In genomic region chr1:183296877-183297383, GRCm38 (mm10) we compare ENCODE assay signal across 8 mouse cellular contexts. TPM values are rescaled to one million over a fixed set of nuclear protein-coding genes. Genes with fewer than 3 reads are reported as not detected.
DNase-seq lines count a peak whose midpoint lies in the region; ATAC-seq and TF ChIP-seq lines count a peak whose summit lies in the region.

Gene Brox, minus strand, starts transcription at chr1:183297269.

- peak within 1 kb of the TSS; percentile 84 for H3K27ac ChIP-seq in forebrain, embryonic 10.5 days
- H3K27ac ChIP-seq in heart, embryonic 15.5 days = peak within 1 kb of the TSS; percentile 76
- H3K27ac ChIP-seq in liver, embryonic 14.5 days = peak within 1 kb of the TSS; percentile 50
- H3K27ac ChIP-seq in neural tube, embryonic 11.5 days (ENCODE audit: low read depth, low read length) = no peak within 1 kb of the TSS
- H3K27ac ChIP-seq in stomach, postnatal 0 days (replicated peaks) = peak within 1 kb of the TSS; percentile 59

- peak; percentile 83 for ATAC-seq in heart, embryonic 15.5 days (replicated peaks; ENCODE audit: insufficient number of reproducible peaks, insufficient read depth, low FRiP score, low read depth)
- ATAC-seq in liver, embryonic 14.5 days (ENCODE audit: insufficient read depth) = peak; percentile 89
- ATAC-seq in neural tube, embryonic 11.5 days (ENCODE audit: insufficient read depth, low FRiP score, low TSS enrichment) = peak; percentile 91
- ATAC-seq in stomach, postnatal 0 days (ENCODE audit: low FRiP score, low TSS enrichment) = peak; percentile 88

- 0% methylated on average over 39 of the region's 39 CpGs for WGBS in forebrain, embryonic 10.5 days
- under 1% methylated on average over 39 of the region's 39 CpGs for WGBS in heart, embryonic 15.5 days
- 0% methylated on average over 39 of the region's 39 CpGs for WGBS in liver, embryonic 14.5 days (ENCODE audit: insufficient replicate concordance)
- WGBS in neural tube, embryonic 11.5 days = under 1% methylated on average over 33 of the region's 39 CpGs
- WGBS in stomach, postnatal 0 days = 0% methylated on average over 37 of the region's 39 CpGs

- TF ChIP-seq EP300 in liver, embryonic 14.5 days (IDR thresholded peaks at IDR 0.05; ENCODE audit: low read depth) = no peak
- TF ChIP-seq EP300 in stomach, postnatal 0 days (optimal IDR thresholded peaks at IDR 0.05) = no peak

- no peak for TF ChIP-seq CTCF in liver, embryonic 14.5 days (IDR thresholded peaks at IDR 0.05; ENCODE audit: low read depth)
- TF ChIP-seq CTCF in stomach, postnatal 0 days (IDR thresholded peaks at IDR 0.05; ENCODE audit: low read depth) = no peak

- peak within 1 kb of the TSS; percentile 59 for H3K9ac ChIP-seq in heart, embryonic 15.5 days
- H3K9ac ChIP-seq in liver, embryonic 14.5 days (replicated peaks) = peak within 1 kb of the TSS; percentile 78
- peak within 1 kb of the TSS; percentile 35 for H3K9ac ChIP-seq in neural tube, embryonic 11.5 days (ENCODE audit: low read length)
- H3K9ac ChIP-seq in stomach, postnatal 0 days (ENCODE audit: low read length) = peak within 1 kb of the TSS; percentile 63

- H3K36me3 ChIP-seq in forebrain, embryonic 10.5 days (replicated peaks) = peaks cover 19% of the 10 kb centered on the region
- H3K36me3 ChIP-seq in heart, embryonic 15.5 days = peaks cover 16% of the 10 kb centered on the region
- H3K36me3 ChIP-seq in liver, embryonic 14.5 days (replicated peaks; ENCODE audit: control insufficient read depth, insufficient read depth, low read depth) = peaks cover 10% of the 10 kb centered on the region
- no peaks in the 10 kb centered on the region; the same call in 1 of the 2 replicates for H3K36me3 ChIP-seq in neural tube, embryonic 11.5 days (ENCODE audit: control insufficient read depth, insufficient read depth, low read length)
- H3K36me3 ChIP-seq in stomach, postnatal 0 days (ENCODE audit: control insufficient read depth, insufficient read depth, low read length) = peaks cover 3% of the 10 kb centered on the region; the same call in 1 of the 2 replicates

- H3K4me2 ChIP-seq in heart, embryonic 15.5 days = peak within 1 kb of the TSS; percentile 63
- peak within 1 kb of the TSS; percentile 68 for H3K4me2 ChIP-seq in liver, embryonic 14.5 days (ENCODE audit: low read depth)
- peak within 1 kb of the TSS; percentile 45 for H3K4me2 ChIP-seq in neural tube, embryonic 11.5 days (ENCODE audit: low read depth)
- H3K4me2 ChIP-seq in stomach, postnatal 0 days (replicated peaks; ENCODE audit: low read depth) = peak within 1 kb of the TSS; percentile 59

- DNase-seq in CD8-positive naive resting alpha-beta T cell, adult 2 months (ENCODE audit: low read depth in 2 of 2, low spot score in 2 of 2) = peak; percentile 90 to 96
- peak; percentile 81 for DNase-seq in c-Kit-positive CD71-negative TER-119-negative erythroid progenitor cells, embryonic 14.5 days (ENCODE audit: low read depth)
- peak; percentile 94 for DNase-seq in forebrain, embryonic 10.5 days (ENCODE audit: extremely low spot score, low spot score)
- DNase-seq in kidney, postnatal 25 days = peak; percentile 96 to 97
- DNase-seq in liver, embryonic 14.5 days (ENCODE audit: low read depth in 3 of 3, low spot score in 3 of 3) = peak; percentile 80 to 86 (median 82)
- DNase-seq in neural tube, embryonic 11.5 days (ENCODE audit: low spot score) = peak; percentile 95
- peak; percentile 95 for DNase-seq in stomach, postnatal 0 days (ENCODE audit: low spot score)

- H3K27me3 ChIP-seq in forebrain, embryonic 10.5 days (ENCODE audit: poor library complexity, severe bottlenecking) = no peaks in the 10 kb centered on the region
- no peaks in the 10 kb centered on the region for H3K27me3 ChIP-seq in heart, embryonic 15.5 days
- H3K27me3 ChIP-seq in liver, embryonic 14.5 days (ENCODE audit: control insufficient read depth, insufficient read depth, low read length) = no peaks in the 10 kb centered on the region
- H3K27me3 ChIP-seq in neural tube, embryonic 11.5 days (ENCODE audit: control insufficient read depth, insufficient read depth, low read length) = no peaks in the 10 kb centered on the region
- no peaks in the 10 kb centered on the region for H3K27me3 ChIP-seq in stomach, postnatal 0 days (ENCODE audit: control insufficient read depth, insufficient read depth, low read length)

- H3K9me3 ChIP-seq in forebrain, embryonic 10.5 days = no peaks in the 10 kb centered on the region
- no peaks in the 10 kb centered on the region for H3K9me3 ChIP-seq in heart, embryonic 15.5 days (replicated peaks)
- H3K9me3 ChIP-seq in liver, embryonic 14.5 days (ENCODE audit: control insufficient read depth, low read length) = no peaks in the 10 kb centered on the region
- no peaks in the 10 kb centered on the region for H3K9me3 ChIP-seq in neural tube, embryonic 11.5 days (ENCODE audit: control insufficient read depth, low read length)
- H3K9me3 ChIP-seq in stomach, postnatal 0 days (ENCODE audit: control insufficient read depth, low read length) = no peaks in the 10 kb centered on the region

- H3K4me1 ChIP-seq in forebrain, embryonic 10.5 days = peaks cover 4% of the 10 kb centered on the region; the same call in 1 of the 2 replicates
- H3K4me1 ChIP-seq in heart, embryonic 15.5 days (replicated peaks) = no peaks in the 10 kb centered on the region
- H3K4me1 ChIP-seq in liver, embryonic 14.5 days (replicated peaks; ENCODE audit: control insufficient read depth in 2 of 2, insufficient read depth in 2 of 2, low read length in 1 of 2) = no peaks in the 10 kb centered on the region
- no peaks in the 10 kb centered on the region for H3K4me1 ChIP-seq in neural tube, embryonic 11.5 days (ENCODE audit: control insufficient read depth, insufficient read depth, low read length)
- no peaks in the 10 kb centered on the region for H3K4me1 ChIP-seq in stomach, postnatal 0 days (replicated peaks; ENCODE audit: control insufficient read depth, insufficient read depth)

- peak within 1 kb of the TSS; percentile 57 for H3K4me3 ChIP-seq in forebrain, embryonic 10.5 days
- peak within 1 kb of the TSS; percentile 58 for H3K4me3 ChIP-seq in heart, embryonic 15.5 days
- peak within 1 kb of the TSS; percentile 66 to 95 for H3K4me3 ChIP-seq in liver, embryonic 14.5 days (ENCODE audit: insufficient read depth in 1 of 2, low read depth in 2 of 2, low read length in 2 of 2)
- peak within 1 kb of the TSS; percentile 44 for H3K4me3 ChIP-seq in neural tube, embryonic 11.5 days (ENCODE audit: low read depth, low read length)
- H3K4me3 ChIP-seq in stomach, postnatal 0 days (ENCODE audit: low read depth, low read length) = peak within 1 kb of the TSS; percentile 54

RNA-seq across cellular contexts. Expression of gene Brox, which starts in this region (rescaled TPM):
- 35.5 and 36.4 TPM in 2 replicates for polyA plus RNA-seq in forebrain, embryonic 10.5 days (2016; fragmentation: Nextera tagmentation; extraction: Ambion mirVana)
- polyA plus RNA-seq in heart, embryonic 15.5 days (2015; fragmentation: Nextera tagmentation; extraction: Ambion mirVana) = 38.6 and 42.3 TPM in 2 replicates
- polyA plus RNA-seq in liver, embryonic 14.5 days (2012; rRNA removed) = 7.5 and 11.4 TPM in 2 replicates
- 17.0 and 21.1 TPM in 2 replicates for polyA plus RNA-seq in liver, embryonic 14.5 days (2014; fragmentation: Nextera tagmentation; extraction: Ambion mirVana)
- 74.2 and 78.1 TPM in 2 replicates for polyA plus RNA-seq in neural tube, embryonic 11.5 days (2014; fragmentation: Nextera tagmentation; extraction: Ambion mirVana)
- polyA plus RNA-seq in stomach, postnatal 0 days (2015; fragmentation: Nextera tagmentation; extraction: Ambion mirVana) = 27.6 and 28.5 TPM in 2 replicates
